Mouse (Mus musculus): ENCODE measurements at regions not wholly inside any gene's neighbourhood (a gene's known extent, or its start where the extent isn't known, plus 50 kb on each side); places are given as distances from the start of the nearest gene placed in this dataset.

DNA sequence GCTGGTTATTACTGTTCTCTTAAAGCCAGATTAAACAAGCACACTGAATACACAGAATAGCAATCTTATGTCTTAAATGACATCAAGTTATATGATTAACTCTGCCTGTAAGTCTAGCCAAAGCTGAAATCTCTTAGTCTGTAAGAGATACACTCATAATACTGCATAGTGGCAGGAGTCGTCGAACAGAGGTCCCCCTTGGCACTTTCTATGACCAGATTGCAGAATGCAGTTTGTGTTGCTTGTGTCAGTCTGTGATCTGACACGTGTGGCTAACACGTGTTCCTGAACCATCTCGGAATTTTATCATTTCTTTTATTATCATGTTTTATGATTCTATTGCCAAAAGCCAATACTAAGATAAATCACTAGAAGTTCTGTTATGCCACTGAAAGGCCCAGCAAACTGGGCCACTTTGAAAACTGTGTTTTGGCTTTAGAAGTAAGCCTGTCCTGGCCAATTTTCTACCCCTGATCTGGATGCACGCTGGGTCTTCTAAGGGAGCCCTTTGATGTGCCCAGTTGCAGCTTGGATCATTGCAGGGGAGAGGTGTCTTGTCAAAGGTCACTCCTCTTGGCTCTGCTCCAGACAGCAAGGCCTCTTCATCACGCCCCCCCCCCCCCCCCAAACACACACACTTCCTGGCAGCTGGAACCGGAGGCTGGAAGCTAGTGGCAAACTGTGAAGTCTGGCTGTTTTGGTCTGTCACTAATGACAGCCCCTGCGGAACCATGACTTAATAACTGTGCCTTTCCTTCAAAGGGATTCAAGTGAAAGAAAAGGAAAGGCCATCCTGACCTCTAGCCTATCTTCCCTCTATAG lies 648.4 kb downstream of the Fgf12 start:
- Histone ChIP-seq H3K4me1 (ENCODE audit: control insufficient read depth, insufficient read depth, low read length) (no peaks in the 10 kb centered on the region), H3K27ac (ENCODE audit: insufficient read depth, low read length) (no peak overlapping the region), H3K4me3 (ENCODE audit: insufficient read depth, low read length) (no peak overlapping the region)
- no peak for TF ChIP-seq POLR2A (IDR thresholded peaks at IDR 0.05; ENCODE audit: extremely low read depth, insufficient read depth, low read length)
- TF ChIP-seq CTCF (IDR thresholded peaks at IDR 0.05; ENCODE audit: extremely low read depth, insufficient read depth, low read length), result no peak

DNA sequence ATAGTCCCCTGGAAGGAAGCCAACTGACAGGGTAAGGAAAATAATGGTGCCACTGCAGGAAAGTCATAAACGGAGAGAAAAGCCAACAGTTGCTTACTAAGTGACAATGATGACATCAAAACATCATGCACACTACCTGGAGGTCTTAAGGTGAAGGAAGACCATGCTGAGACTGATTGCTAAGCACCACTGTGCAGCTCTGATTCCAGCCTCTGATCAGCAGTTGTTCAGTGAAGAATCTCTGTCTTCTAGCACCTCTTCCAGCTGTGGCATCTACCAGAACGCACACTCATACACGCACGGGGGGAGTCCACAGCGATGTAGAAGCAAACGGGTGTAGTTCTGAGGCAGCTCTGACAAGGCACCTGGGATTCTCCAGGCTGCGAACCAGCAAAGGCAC lies 647.8 kb downstream of the Fgf12 start:
- no peak overlapping the region for H3K27ac ChIP-seq (ENCODE audit: insufficient read depth, low read length)
- no peak for TF ChIP-seq CTCF (IDR thresholded peaks at IDR 0.05; ENCODE audit: extremely low read depth, insufficient read depth, low read length)
- TF ChIP-seq POLR2A (IDR thresholded peaks at IDR 0.05; ENCODE audit: extremely low read depth, insufficient read depth, low read length), result no peak
- no peaks in the 10 kb centered on the region for H3K4me1 ChIP-seq (ENCODE audit: control insufficient read depth, insufficient read depth, low read length)
- H3K4me3 ChIP-seq (ENCODE audit: insufficient read depth, low read length), result no peak overlapping the region

DNA sequence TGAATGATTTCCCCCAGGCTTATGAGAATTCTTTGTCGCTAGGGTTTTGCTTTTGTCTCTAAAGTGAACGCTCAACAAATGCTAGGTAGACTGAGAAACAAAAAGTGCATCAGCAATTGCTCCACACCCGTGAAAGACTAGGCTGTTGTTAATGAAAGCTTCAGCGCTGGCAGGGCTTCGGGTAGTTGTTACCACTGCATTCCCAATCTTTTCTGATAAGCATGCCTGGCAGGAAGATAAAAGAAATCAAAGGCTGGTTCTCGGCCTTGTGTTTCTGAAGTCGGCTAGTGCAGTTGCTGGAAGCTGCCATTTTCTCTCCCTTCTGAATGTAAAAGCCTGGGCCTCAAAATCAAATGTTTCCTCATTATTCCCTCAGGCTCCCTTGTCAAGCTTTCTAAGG lies 647.0 kb downstream of the Fgf12 start:
- H3K4me1 ChIP-seq (ENCODE audit: control insufficient read depth, insufficient read depth, low read length), result no peaks in the 10 kb centered on the region
- H3K27ac ChIP-seq (ENCODE audit: insufficient read depth, low read length), result no peak overlapping the region
- TF ChIP-seq POLR2A (IDR thresholded peaks at IDR 0.05; ENCODE audit: extremely low read depth, insufficient read depth, low read length) (no peak), CTCF (IDR thresholded peaks at IDR 0.05; ENCODE audit: extremely low read depth, insufficient read depth, low read length) (no peak)
- no peak overlapping the region for H3K4me3 ChIP-seq (ENCODE audit: insufficient read depth, low read length)

DNA sequence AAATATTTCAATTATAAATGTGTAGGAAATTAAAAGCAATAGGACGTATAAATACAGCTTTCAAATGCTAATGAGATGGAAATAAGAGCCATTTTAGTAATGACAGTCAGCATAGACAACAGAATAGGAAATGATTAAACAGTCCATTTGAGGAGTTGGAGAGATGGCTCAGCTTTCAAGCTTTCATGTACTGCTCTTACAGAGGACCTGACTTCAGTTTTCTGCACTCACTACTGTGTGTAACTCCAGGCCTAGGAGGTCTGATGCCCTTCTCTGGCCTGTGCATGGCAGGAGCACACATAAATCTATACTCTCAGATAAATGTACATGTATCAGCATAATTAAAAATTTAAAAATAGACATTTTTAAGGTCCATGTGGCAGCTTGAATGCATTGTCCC lies 643.1 kb downstream of the Fgf12 start:
- no peak overlapping the region for H3K4me3 ChIP-seq (ENCODE audit: insufficient read depth, low read length)
- no peak for TF ChIP-seq POLR2A (IDR thresholded peaks at IDR 0.05; ENCODE audit: extremely low read depth, insufficient read depth, low read length)
- TF ChIP-seq CTCF (IDR thresholded peaks at IDR 0.05; ENCODE audit: extremely low read depth, insufficient read depth, low read length), result no peak
- no peaks in the 10 kb centered on the region for H3K4me1 ChIP-seq (ENCODE audit: control insufficient read depth, insufficient read depth, low read length)
- H3K27ac ChIP-seq (ENCODE audit: insufficient read depth, low read length), result no peak overlapping the region
